Mouse (Mus musculus): ENCODE measurements around the gene 1700024P04Rik. TPM values are rescaled to one million over a fixed set of nuclear protein-coding genes. Genes with fewer than 3 reads are reported as not detected.
A peak's percentile ranks its signal among the peaks of the same experiment; 100 is the strongest.

The 1700024P04Rik gene
- polyA plus RNA-seq, 1 experiment: not detected

GRCm38 (mm10) chr13:98948146-98948545 is 36.2 kb downstream of the 1700024P04Rik start:
- no peak for DNase-seq
- 73% methylated on average over 4 of the region's 4 CpGs for WGBS
- TF ChIP-seq CTCF (IDR thresholded peaks at IDR 0.05; ENCODE audit: insufficient read depth, low read length): no peak
- TF ChIP-seq POLR2A (IDR thresholded peaks at IDR 0.05; ENCODE audit: borderline replicate concordance, extremely low read depth, low read depth, low read length): no peak
- Histone ChIP-seq H3K4me1 (ENCODE audit: control insufficient read depth, insufficient read depth, low read length) (no peaks in the 10 kb centered on the region), H3K4me3 (replicated peaks; ENCODE audit: extremely low read depth, low read depth, low read length) (no peak overlapping the region)

- Histone ChIP-seq H3K4me1 (ENCODE audit: control insufficient read depth, insufficient read depth, low read length) (no peaks in the 10 kb centered on the region), H3K4me3 (replicated peaks; ENCODE audit: extremely low read depth, low read depth, low read length) (no peak overlapping the region)
- 88% methylated on average over 7 of the region's 7 CpGs for WGBS
- DNase-seq: no peak
- TF ChIP-seq POLR2A (IDR thresholded peaks at IDR 0.05; ENCODE audit: borderline replicate concordance, extremely low read depth, low read depth, low read length): no peak
- no peak for TF ChIP-seq CTCF (IDR thresholded peaks at IDR 0.05; ENCODE audit: insufficient read depth, low read length)
Observed at GRCm38 (mm10) chr13:98946434-98946833, 37.9 kb downstream of the 1700024P04Rik start.

DNA sequence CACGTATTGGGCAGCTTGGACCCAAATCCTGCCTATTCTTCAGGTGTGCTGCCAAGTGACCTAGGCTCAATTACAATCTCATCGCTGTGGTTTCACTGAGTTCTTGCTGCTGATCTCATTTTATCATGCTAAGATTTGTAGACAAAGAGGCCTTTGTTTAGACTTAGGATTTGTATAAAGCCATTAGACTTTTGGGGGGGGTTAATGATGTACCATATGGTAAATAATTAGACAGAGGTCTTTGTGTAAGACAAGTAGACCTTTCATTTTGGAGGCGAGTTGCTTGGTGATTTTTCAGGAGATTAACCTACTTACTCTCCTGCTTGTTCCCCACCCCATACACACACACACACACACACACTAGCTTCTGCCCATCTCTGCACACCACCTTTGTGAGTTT is 38.5 kb downstream of the 1700024P04Rik start:
- no peak overlapping the region for H3K4me3 ChIP-seq (replicated peaks; ENCODE audit: extremely low read depth, low read depth, low read length)
- no peak for TF ChIP-seq CTCF (IDR thresholded peaks at IDR 0.05; ENCODE audit: insufficient read depth, low read length)
- no peak for TF ChIP-seq POLR2A (IDR thresholded peaks at IDR 0.05; ENCODE audit: borderline replicate concordance, extremely low read depth, low read depth, low read length)
- no peak for DNase-seq
- H3K4me1 ChIP-seq (ENCODE audit: control insufficient read depth, insufficient read depth, low read length): no peaks in the 10 kb centered on the region
- WGBS: 61% methylated on average over 3 of the region's 3 CpGs

GRCm38 (mm10) chr13:98945381-98945780 is 39.0 kb downstream of the 1700024P04Rik start:
- DNase-seq: no peak
- H3K4me1 ChIP-seq (ENCODE audit: control insufficient read depth, insufficient read depth, low read length): no peaks in the 10 kb centered on the region
- 79% methylated on average over 4 of the region's 4 CpGs for WGBS

DNA sequence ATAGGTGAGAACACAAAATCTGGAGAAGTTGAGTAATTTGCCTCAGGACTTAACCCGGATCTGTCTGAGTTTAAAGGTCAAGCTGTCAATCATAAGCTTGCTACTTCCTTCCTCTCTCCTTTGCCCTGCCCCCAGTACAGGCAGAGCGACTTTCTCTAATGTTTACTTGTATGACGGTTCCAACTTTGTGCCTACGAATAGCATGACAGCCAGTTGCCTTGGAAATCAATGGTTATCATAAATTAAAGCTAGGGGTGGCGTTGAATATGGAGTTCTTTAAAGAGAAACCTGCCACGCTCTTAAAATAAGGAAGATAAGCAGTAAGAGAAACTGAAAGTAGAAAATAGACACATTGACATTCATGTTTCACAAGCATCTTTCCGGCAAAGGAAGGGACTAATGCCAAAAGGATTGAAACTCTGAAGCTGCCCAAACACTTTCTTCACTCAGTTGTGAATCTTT is 39.7 kb downstream of the 1700024P04Rik start:
- 6% methylated on average over 7 of the region's 7 CpGs for WGBS
- no peaks in the 10 kb centered on the region for H3K4me1 ChIP-seq (ENCODE audit: control insufficient read depth, insufficient read depth, low read length)
- no peak for TF ChIP-seq POLR2A (IDR thresholded peaks at IDR 0.05; ENCODE audit: borderline replicate concordance, extremely low read depth, low read depth, low read length)
- no peak for TF ChIP-seq CTCF (IDR thresholded peaks at IDR 0.05; ENCODE audit: insufficient read depth, low read length)
- DNase-seq: peak; percentile 37
- H3K4me3 ChIP-seq (replicated peaks; ENCODE audit: extremely low read depth, low read depth, low read length): peak overlapping the region; percentile 88

More at GRCm38 (mm10) chr13:98945381-98945780, 39.0 kb downstream of the 1700024P04Rik start:
- TF ChIP-seq POLR2A (IDR thresholded peaks at IDR 0.05; ENCODE audit: borderline replicate concordance, extremely low read depth, low read depth, low read length) (no peak), CTCF (IDR thresholded peaks at IDR 0.05; ENCODE audit: insufficient read depth, low read length) (no peak)
- H3K4me3 ChIP-seq (replicated peaks; ENCODE audit: extremely low read depth, low read depth, low read length): no peak overlapping the region

DNA sequence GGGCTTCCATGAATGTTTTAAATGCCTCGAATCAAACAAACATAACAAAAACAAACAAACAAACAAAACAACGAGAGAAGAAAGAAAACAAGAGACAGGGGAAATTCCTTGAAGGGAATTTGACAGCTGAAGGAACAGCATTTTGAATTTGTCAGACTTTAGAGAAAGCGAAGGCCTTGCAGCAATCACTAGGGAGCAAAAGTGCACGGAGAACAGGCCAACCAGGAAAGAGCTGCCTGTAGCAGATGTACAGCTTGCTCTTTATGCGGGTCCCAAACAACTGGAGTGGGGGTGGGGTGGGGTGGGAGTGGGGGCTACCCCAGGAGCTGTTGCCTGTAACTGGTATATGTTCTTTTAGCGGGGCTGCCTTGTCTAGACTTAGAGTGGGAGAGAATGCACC is 42.0 kb downstream of the 1700024P04Rik start:
- H3K4me3 ChIP-seq (replicated peaks; ENCODE audit: extremely low read depth, low read depth, low read length): no peak overlapping the region
- WGBS: 37% methylated on average over 6 of the region's 6 CpGs
- no peak for DNase-seq
- no peak for TF ChIP-seq POLR2A (IDR thresholded peaks at IDR 0.05; ENCODE audit: borderline replicate concordance, extremely low read depth, low read depth, low read length)
- no peak for TF ChIP-seq CTCF (IDR thresholded peaks at IDR 0.05; ENCODE audit: insufficient read depth, low read length)
- no peaks in the 10 kb centered on the region for H3K4me1 ChIP-seq (ENCODE audit: control insufficient read depth, insufficient read depth, low read length)

DNA sequence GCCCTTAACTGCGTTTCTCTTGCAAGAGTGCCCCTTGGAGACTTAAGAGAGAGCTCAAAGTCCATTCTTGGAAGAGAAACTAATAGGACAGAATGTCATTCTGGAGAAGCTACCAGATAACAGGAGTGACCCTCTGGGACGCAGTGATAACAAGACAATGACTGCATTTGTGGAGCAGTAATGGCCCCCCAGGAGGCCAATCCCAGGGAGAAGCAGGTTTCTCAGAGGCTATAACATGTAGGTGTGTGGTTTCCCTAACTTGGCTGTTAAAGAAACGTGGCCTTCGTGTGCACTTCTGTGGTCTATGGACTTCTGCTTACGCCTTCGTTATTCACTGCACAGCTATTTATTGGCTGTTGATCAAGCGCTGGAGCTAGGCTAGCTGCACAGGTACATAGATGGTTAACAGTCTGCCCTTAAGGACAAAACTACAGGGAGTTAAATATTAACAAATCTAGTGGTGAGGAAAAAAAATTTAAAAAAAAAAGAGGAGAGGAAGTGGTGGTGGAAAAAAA is 42.5 kb downstream of the 1700024P04Rik start:
- H3K4me3 ChIP-seq (replicated peaks; ENCODE audit: extremely low read depth, low read depth, low read length): no peak overlapping the region
- DNase-seq: no peak
- TF ChIP-seq CTCF (IDR thresholded peaks at IDR 0.05; ENCODE audit: insufficient read depth, low read length) (no peak), POLR2A (IDR thresholded peaks at IDR 0.05; ENCODE audit: borderline replicate concordance, extremely low read depth, low read depth, low read length) (no peak)
- WGBS: 60% methylated on average over 7 of the region's 7 CpGs
- H3K4me1 ChIP-seq (ENCODE audit: control insufficient read depth, insufficient read depth, low read length): no peaks in the 10 kb centered on the region

DNA sequence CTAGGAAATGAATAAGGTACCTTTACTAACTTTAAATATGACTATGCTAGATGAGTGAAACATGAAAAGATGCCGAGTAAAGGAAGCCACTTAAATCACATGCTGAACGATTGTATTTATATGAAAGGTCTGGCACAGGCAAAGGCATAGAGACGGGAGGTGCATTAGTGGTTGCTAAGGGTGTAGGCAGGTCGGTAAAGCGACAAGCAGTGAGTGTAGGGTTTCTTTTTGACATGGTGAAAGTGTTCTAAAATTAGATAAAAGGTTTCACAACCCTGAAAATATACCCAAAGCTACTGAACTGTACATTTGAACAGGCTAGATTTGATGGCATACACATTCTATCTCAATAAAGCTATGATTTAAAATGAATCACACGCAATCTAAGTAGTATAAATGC is 47.3 kb downstream of the 1700024P04Rik start:
- Histone ChIP-seq H3K4me1 (ENCODE audit: control insufficient read depth, insufficient read depth, low read length) (no peaks in the 10 kb centered on the region), H3K4me3 (replicated peaks; ENCODE audit: extremely low read depth, low read depth, low read length) (no peak overlapping the region)
- no peak for DNase-seq
- 62% methylated on average over 6 of the region's 6 CpGs for WGBS
- TF ChIP-seq CTCF (IDR thresholded peaks at IDR 0.05; ENCODE audit: insufficient read depth, low read length) (no peak), POLR2A (IDR thresholded peaks at IDR 0.05; ENCODE audit: borderline replicate concordance, extremely low read depth, low read depth, low read length) (no peak)

Other genes with a start within 250 kb of the 1700024P04Rik start
- 16.0 and 21.1 TPM in 2 replicates for gene Fcho2, start 169.1 kb downstream of the 1700024P04Rik start, polyA plus RNA-seq (2012; rRNA removed)
- gene Tnpo1, start 58.2 kb downstream of the 1700024P04Rik start, polyA plus RNA-seq (2012; rRNA removed): 14.0 and 19.6 TPM in 2 replicates
- 13.6 and 14.5 TPM in 2 replicates for gene Zfp366, start 200.3 kb upstream of the 1700024P04Rik start, polyA plus RNA-seq (2012; rRNA removed)

Data from lung, adult 2 months (tissue).